Mouse (Mus musculus): Measurements from ENCODE around the gene Rgs14.

GRCm38 (mm10) chr13:55400039-55400346, 30.5 kb downstream of the Rgs14 start:
- TF ChIP-seq CTCF (IDR thresholded peaks at IDR 0.05; ENCODE audit: low read depth, low read length), result no peak
- TF ChIP-seq POLR2A (IDR thresholded peaks at IDR 0.05; ENCODE audit: borderline replicate concordance, low read depth, low read length), result no peak

Measured in bone marrow macrophage, adult 2 months (primary cell).